12 mouse cellular contexts compared by ENCODE assay signal in the genomic region with DNA sequence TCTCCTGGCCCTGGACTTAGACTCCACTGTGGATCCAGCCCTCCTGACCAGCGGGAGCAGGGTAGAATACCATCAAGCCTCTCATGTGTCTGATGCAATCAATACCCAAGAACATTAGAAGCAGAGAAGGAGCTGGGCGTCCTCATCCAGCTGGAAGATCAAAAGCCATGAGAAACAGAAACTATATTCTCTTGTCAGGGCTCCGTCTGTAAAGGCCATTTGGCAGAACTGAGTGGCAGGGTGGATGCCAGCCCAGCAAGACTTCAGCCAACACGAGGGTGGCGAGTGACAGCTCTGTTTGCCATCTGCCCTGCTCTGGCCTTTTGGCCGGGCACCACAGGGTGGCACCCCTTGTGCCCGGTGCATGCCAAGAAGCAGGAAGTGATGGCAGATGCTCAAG. TPM values are rescaled to one million over a fixed set of nuclear protein-coding genes. Genes with fewer than 3 reads are reported as not detected.
DNase-seq lines count a peak whose midpoint lies in the region; ATAC-seq and TF ChIP-seq lines count a peak whose summit lies in the region.
"Had no signal": no experiment of that assay in that cellular context is flagged by ENCODE, and none has a peak within 500 bp of the region (broad histone marks: within the 10 kb centered on the region; RNA-seq: fewer than 3 reads in every experiment).

No protein-coding gene starts in this region.

- 7% methylated on average over 7 of the region's 7 CpGs for WGBS in cerebellum, adult 2 months
- WGBS in forebrain, embryonic 15.5 days, result 68% methylated on average over 7 of the region's 7 CpGs

- no peak overlapping the region for H3K9ac ChIP-seq in forebrain, embryonic 15.5 days (replicated peaks)
- H3K9ac ChIP-seq: embryonic facial prominence, embryonic 15.5 days had no signal

- TF ChIP-seq POLR2A in cerebellum, adult 2 months (IDR thresholded peaks at IDR 0.05; ENCODE audit: borderline replicate concordance, insufficient read depth, low read length), result 0 out of 2 replicates have a peak, but pooled peaks have one; percentile 12

- H3K4me3 ChIP-seq in cerebellum, adult 2 months (replicated peaks; ENCODE audit: insufficient read depth, low read depth, low read length), result peak overlapping the region; percentile 44
- H3K4me3 ChIP-seq in forebrain, embryonic 15.5 days, result no peak overlapping the region
- H3K4me3 ChIP-seq: embryonic facial prominence, embryonic 15.5 days had no signal

- no peaks in the 10 kb centered on the region for H3K36me3 ChIP-seq in forebrain, embryonic 15.5 days
- H3K36me3 ChIP-seq: embryonic facial prominence, embryonic 15.5 days; G1E had no signal

- DNase-seq in layer of hippocampus, postnatal 10 days (ENCODE audit: low spot score in 2 of 2), result peak; percentile 44 to 54
- DNase-seq in layer of hippocampus, adult 9-10 months (ENCODE audit: low spot score), result no peak
- DNase-seq in adrenal gland, adult 8-10 months, result peak; percentile 20
- peak; percentile 97 to 99 for DNase-seq in cerebellum, adult 2 months
- DNase-seq in gastrocnemius, postnatal 4 days (ENCODE audit: low spot score in 2 of 2), result peak; percentile 23 to 50
- DNase-seq in left cerebral cortex, adult 8-10 months (ENCODE audit: low spot score in 2 of 2), result no peak
- DNase-seq: kidney, adult 8-10 months; lung, postnatal 10 days; thymus, postnatal 4 days had no signal

- no peak for TF ChIP-seq CTCF in cerebellum, adult 2 months (IDR thresholded peaks at IDR 0.05; ENCODE audit: borderline replicate concordance, insufficient read depth, low read depth, low read length)

- H3K9me3 ChIP-seq in forebrain, embryonic 15.5 days, result no peaks in the 10 kb centered on the region
- H3K9me3 ChIP-seq: embryonic facial prominence, embryonic 15.5 days; G1E had no signal

- ATAC-seq in forebrain, embryonic 15.5 days (replicated peaks), result no peak

- H3K27me3 ChIP-seq in cerebellum, adult 2 months (ENCODE audit: control insufficient read depth, insufficient read depth, low read length), result no peaks in the 10 kb centered on the region
- H3K27me3 ChIP-seq in forebrain, embryonic 15.5 days, result no peaks in the 10 kb centered on the region
- H3K27me3 ChIP-seq: embryonic facial prominence, embryonic 15.5 days had no signal

- H3K4me1 ChIP-seq in cerebellum, adult 2 months (ENCODE audit: control insufficient read depth, insufficient read depth, low read length), result peaks cover 30% of the 10 kb centered on the region
- no peaks in the 10 kb centered on the region for H3K4me1 ChIP-seq in forebrain, embryonic 15.5 days
- H3K4me1 ChIP-seq: embryonic facial prominence, embryonic 15.5 days had no signal

- H3K4me2 ChIP-seq in forebrain, embryonic 15.5 days (replicated peaks), result no peak overlapping the region
- H3K4me2 ChIP-seq: embryonic facial prominence, embryonic 15.5 days had no signal

- peak overlapping the region; percentile 11; the same call in 1 of the 2 replicates for H3K27ac ChIP-seq in cerebellum, adult 2 months (ENCODE audit: insufficient read depth, low read length)
- H3K27ac ChIP-seq in forebrain, embryonic 15.5 days (replicated peaks), result no peak overlapping the region
- H3K27ac ChIP-seq: embryonic facial prominence, embryonic 15.5 days had no signal

RNA-seq across cellular contexts. Expression of a gene that starts 30.8 kb away (rescaled TPM):
- total RNA-seq in layer of hippocampus, postnatal 10 days (2021), result 10 to 100 TPM; 24.4 to 25.0 TPM
- total RNA-seq in adrenal gland, adult 8-10 months (2022), result 10 to 100 TPM; 34.0 to 41.7 (median 36.6) TPM
- polyA plus RNA-seq in cerebellum, adult 2 months (2012; rRNA removed), result 17.8 and 20.4 TPM in 2 replicates
- total RNA-seq in gastrocnemius, postnatal 4 days (2021), result 10 to 100 TPM; 21.7 to 23.0 TPM
- 16.4 and 17.4 TPM in 2 replicates for polyA plus RNA-seq in forebrain, embryonic 15.5 days (2015; fragmentation: Nextera tagmentation; extraction: Ambion mirVana)
- total RNA-seq in left cerebral cortex, adult 8-10 months (2022), result 10 to 100 TPM; 39.0 to 44.3 (median 41.3) TPM

Comparison
In these comparisons a context has a peak if more than half of its experiments do, and no peak if none do; other contexts are left out.
1. DNase-seq: peak in layer of hippocampus, postnatal 10 days (2 of 2), adrenal gland, adult 8-10 months (single experiment), cerebellum, adult 2 months (2 of 2) and gastrocnemius, postnatal 4 days (2 of 2); none in layer of hippocampus, adult 9-10 months (single experiment) and left cerebral cortex, adult 8-10 months (0 of 2).